Mouse (Mus musculus) ovary, postnatal 36 days (tissue): ENCODE results near the gene Olfr1124.
"Not testable (repeated sequence)": the region's sequence is repeated elsewhere in the genome, so short reads cannot be mapped to it uniquely, and the experiment has no call there.

Experiments
- DNase-seq: peaks from one replicate; pipeline ENCODE4 v3.0.0; 2022; ENCODE audit warnings: low spot score, mixed read lengths

The Olfr1124 gene

GRCm38 (mm10) chr2:87429975-87430374 is at the start of gene Olfr1124:
Olfr1124 (plus strand) TSS chr2:87430275.
- no peak for DNase-seq

- DNase-seq, result no peak
Observed at GRCm38 (mm10) chr2:87383935-87384334, 46.1 kb upstream of the Olfr1124 start.

GRCm38 (mm10) chr2:87385549-87385948 is 44.5 kb upstream of the Olfr1124 start, which contains the start of gene Olfr1122:
Olfr1122 (plus strand) TSS chr2:87385849.
- DNase-seq, result no peak

- not testable (repeated sequence) for DNase-seq
Observed at GRCm38 (mm10) chr2:87393605-87394004, 36.5 kb upstream of the Olfr1124 start.

- DNase-seq, result not testable (repeated sequence)
Observed at GRCm38 (mm10) chr2:87394686-87395085, 35.4 kb upstream of the Olfr1124 start.

GRCm38 (mm10) chr2:87416335-87416734 is 13.7 kb upstream of the Olfr1124 start, which contains the start of gene Olfr1123:
Olfr1123 (plus strand) TSS chr2:87416635.
- DNase-seq, result no peak

- no peak for DNase-seq
Observed at GRCm38 (mm10) chr2:87437731-87438130, 7.7 kb downstream of the Olfr1124 start.

GRCm38 (mm10) chr2:87453662-87454061 is 23.6 kb downstream of the Olfr1124 start, which contains the start of gene Olfr1126:
Olfr1126 (plus strand) TSS chr2:87453962.
- no peak for DNase-seq

GRCm38 (mm10) chr2:87461769-87462168 is 31.7 kb downstream of the Olfr1124 start:
- no peak for DNase-seq

GRCm38 (mm10) chr2:87480207-87480606 is 50.1 kb downstream of the Olfr1124 start:
- DNase-seq, result no peak

- no peak for DNase-seq
Observed at GRCm38 (mm10) chr2:87481158-87481557, 51.1 kb downstream of the Olfr1124 start.

- DNase-seq, result no peak
Observed at GRCm38 (mm10) chr2:87482276-87482675, 52.2 kb downstream of the Olfr1124 start.
